Mouse (Mus musculus) left cerebral cortex, adult 2 months (tissue): ENCODE measurements around the gene Slc16a8. TPM values are rescaled to one million over a fixed set of nuclear protein-coding genes. Genes with fewer than 3 reads are reported as not detected.

ENCODE experiments used
- DNase-seq, 2 experiments: peaks; one replicate each; pipeline ENCODE4 v3.0.0; 2021 to 2022; ENCODE audit warnings: low spot score in 2 of 2, mixed read lengths in 1 of 2; ENCODE audit errors: extremely low spot score in 1 of 2
- H3K27ac ChIP-seq: fragments of 200-600 bp; 2 replicates; pipeline ENCODE4 v1.8.1; 2022
- H3K4me3 ChIP-seq: fragments of 200-600 bp; 2 replicates; pipeline ENCODE4 v1.8.1; 2022
- CTCF ChIP-seq: fragments of 200-600 bp; IDR thresholded peaks from 2 replicates; pipeline ENCODE4 v1.8.1; 2022; ENCODE audit warnings: antibody characterized with exemption, mild to moderate bottlenecking, moderate library complexity
- intact Hi-C: fragments of 180-260 bp; cut with DNase I; formaldehyde crosslinking; loops from one replicate; pipeline ENCODE4 v1.15.1; 2025
- long read RNA-seq, 2 experiments: library from polyadenylated mRNA; stranded (forward); transcript quantifications; one replicate each; pipeline ENCODE4 v2.0.0; 2021; ENCODE audit warnings: borderline mapping rate in 2 of 2
- total RNA-seq, 2 experiments: library from RNA; stranded (reverse); gene quantifications; 2 replicates each; pipeline ENCODE4 v1.2.3; 2021

The Slc16a8 gene
- total RNA-seq, result under 1 TPM in 1 of 2 experiments, not detected in 1; 0.25 TPM
- long read RNA-seq, experiment 1, result 0 reads
- long read RNA-seq, experiment 2, result 0 reads

DNA sequence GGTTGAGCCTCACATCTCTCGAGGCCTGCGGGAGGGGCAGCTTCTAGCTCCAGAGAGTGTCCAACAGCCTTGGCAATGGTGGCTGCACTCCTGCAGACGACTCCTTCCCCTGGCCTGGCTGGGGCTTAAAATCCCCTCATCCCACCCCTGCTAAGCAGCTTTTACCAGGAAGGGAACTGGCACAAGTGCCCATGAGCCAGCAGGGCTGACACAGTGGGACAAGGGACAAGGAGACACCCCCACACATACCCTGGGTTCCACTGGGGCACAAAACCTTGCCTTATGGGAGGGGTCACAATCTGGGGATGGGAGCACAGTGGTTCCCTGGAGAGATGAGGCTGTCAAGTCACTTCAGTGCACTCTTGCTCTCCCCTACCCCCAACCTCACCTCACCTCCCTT, at the start of gene Slc16a8:
Slc16a8 (minus strand) TSS at position 101 of the 400 bp plus-strand sequence.
- no peak for TF ChIP-seq CTCF
- intact Hi-C loops, result no loop called here
- no peak for DNase-seq
- H3K4me3 ChIP-seq, result no peak within 1 kb of the TSS
- no peak within 1 kb of the TSS for H3K27ac ChIP-seq

DNA sequence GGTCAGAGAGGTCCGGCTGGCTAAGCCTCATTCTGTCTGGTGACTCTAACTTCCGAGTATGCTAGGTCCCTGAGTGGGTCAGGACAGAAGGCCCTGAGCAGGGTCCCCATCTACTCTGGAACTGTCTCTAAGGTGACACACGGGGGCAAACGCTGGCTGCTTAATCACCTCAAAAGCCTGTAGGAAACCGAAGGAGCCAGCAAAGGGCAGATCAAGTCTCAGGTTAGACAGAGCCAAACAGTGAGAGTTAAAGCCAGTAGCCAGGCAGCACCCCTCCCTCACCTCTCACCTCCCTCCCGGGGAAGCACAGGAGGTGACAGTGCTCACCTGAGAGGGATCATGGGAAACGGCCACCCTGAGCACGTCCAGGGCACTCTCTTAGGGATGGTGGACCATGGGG, 49.2 kb upstream of the Slc16a8 start:
- no peak for DNase-seq
- intact Hi-C loops, result no loop called here
- Histone ChIP-seq H3K27ac (no peak overlapping the region), H3K4me3 (no peak overlapping the region)
- TF ChIP-seq CTCF, result peak; percentile 23

DNA sequence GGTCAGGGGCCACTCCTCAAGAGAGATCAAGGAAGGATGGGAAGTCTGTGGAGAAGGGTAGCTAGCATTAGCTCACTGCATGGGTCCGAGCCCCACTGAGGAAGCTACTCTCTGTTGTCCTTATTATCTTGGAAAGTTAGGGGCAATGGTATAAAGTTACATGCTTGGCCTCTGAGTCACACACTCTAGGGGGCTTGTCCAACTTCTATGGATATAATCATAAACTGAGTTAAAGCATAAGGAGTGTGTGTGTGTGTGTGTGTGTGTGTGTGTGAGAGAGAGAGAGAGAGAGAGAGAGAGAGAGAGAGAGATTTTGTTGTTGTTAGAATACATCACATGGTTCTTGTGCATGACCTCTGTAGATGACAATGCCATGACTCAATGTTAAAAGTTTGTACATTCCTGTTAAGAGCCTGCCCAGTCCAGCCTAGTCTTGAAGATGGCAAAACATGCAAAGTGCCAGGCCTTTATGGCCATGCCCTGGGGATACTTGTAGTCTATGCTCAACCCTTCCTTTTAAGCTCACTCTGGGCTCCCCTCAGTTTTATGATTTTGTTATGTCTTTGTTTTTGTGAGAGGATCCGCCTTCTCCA, 45.1 kb upstream of the Slc16a8 start:
- no peak for TF ChIP-seq CTCF
- intact Hi-C loops, result no loop called here
- Histone ChIP-seq H3K27ac (no peak overlapping the region), H3K4me3 (no peak overlapping the region)
- no peak for DNase-seq

DNA sequence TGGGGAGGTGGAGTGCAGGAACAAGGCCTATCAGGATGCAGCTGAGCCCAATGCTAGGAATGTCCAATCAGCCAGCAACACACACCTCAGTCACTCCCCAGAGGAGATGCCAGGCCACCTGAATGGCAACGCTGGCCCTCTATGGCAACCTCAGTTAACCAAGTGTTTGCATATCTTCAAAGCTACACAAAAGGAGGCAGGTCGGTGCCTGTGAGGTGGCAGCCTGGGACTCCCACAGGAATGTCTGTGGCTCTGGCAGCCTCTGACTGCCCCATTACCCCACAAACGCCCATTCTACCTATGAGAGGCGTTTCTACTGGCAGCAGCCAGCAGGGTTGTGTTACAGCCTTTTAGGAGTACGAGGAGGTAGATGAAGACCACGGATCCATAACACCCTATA, 44.0 kb upstream of the Slc16a8 start:
- H3K27ac ChIP-seq, result no peak overlapping the region
- DNase-seq, result no peak
- TF ChIP-seq CTCF, result no peak
- H3K4me3 ChIP-seq, result no peak overlapping the region
- intact Hi-C loops, result no loop called here

DNA sequence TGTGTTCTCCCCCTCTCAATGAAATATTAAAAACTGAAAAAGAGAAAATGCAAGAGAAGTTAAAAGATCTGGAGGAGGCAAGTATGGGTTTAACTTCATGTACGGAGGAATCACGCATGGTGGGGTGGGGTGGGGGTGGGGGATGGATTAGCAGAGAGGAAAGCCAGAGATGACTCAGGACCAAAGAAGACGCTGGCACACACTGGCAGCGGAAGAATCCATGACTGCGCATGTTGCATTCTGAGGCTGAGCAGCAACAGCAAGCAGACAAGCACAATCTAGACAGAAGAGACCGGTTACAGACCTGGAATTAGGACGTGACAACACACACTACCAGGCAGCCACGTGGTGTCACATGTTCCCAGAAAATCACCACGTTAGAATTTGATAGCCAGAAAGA, 38.2 kb upstream of the Slc16a8 start:
- TF ChIP-seq CTCF, result no peak
- DNase-seq, result no peak
- no peak overlapping the region for H3K27ac ChIP-seq
- no peak overlapping the region for H3K4me3 ChIP-seq
- intact Hi-C loops, result no loop called here

DNA sequence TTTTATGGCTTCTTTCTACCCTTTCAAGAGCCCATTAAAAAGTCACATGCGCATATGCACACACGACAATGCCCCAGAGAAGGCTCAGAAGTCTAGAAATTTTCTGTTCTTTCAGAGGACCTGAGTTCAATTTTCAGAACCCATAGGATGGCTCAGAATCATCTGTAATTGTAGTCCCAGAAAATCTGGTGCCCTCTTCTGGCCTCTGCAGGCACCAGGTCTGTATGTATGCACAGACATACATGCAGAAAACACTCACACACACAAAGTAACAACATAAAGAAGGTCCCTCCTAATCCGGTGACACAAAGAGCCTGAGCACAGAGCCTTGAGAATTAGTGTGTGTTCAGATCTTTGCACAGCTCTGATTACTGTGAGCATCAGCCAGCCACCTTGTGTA, 35.8 kb upstream of the Slc16a8 start:
- Histone ChIP-seq H3K27ac (no peak overlapping the region), H3K4me3 (no peak overlapping the region)
- DNase-seq, result no peak
- peak; percentile 2; the same call in 1 of the 2 replicates for TF ChIP-seq CTCF
- intact Hi-C loops, result no loop called here

DNA sequence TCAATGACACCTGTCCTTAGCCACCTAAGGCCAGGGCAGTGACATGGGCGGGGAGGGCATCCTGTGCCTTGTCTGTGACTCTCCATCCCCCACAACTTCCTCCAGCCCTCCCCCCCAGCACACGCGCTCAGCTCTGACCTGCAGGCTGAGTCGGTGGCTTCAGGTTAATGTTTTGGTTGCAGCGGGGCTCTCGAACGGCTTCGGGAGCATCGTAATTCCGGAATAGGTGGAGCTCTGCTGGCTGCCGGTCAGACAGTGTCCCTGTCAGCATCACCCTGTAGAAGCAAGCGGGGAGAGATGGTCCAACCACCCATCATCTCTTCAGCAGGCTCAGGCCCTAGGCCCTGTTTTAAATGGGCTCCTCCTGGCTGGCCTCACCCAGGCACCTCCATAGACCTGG, 34.9 kb upstream of the Slc16a8 start:
- Histone ChIP-seq H3K27ac (no peak overlapping the region), H3K4me3 (no peak overlapping the region)
- DNase-seq, result no peak
- intact Hi-C loops, result no loop called here
- TF ChIP-seq CTCF, result no peak

DNA sequence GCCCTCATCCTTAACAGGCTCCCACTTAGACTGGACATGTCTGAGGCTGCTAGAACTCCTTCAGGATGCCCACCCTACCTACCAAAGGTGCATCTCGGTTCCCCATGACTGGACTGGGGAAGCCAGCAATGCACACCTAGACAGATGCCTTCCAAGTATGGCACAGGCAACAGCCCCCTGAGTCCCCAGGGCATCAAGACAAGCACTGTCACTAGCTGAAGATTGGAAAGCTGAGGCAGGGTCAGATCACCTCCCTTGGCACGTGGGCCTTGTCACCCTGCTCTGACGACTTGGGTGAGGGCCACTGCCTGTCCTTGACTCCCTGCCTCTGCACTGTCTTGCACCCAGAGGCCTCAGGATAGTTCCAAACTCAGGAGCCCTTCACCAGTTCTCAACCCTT, 33.8 kb upstream of the Slc16a8 start:
- intact Hi-C loops, result no loop called here
- H3K4me3 ChIP-seq, result no peak overlapping the region
- no peak for DNase-seq
- no peak for TF ChIP-seq CTCF
- no peak overlapping the region for H3K27ac ChIP-seq

DNA sequence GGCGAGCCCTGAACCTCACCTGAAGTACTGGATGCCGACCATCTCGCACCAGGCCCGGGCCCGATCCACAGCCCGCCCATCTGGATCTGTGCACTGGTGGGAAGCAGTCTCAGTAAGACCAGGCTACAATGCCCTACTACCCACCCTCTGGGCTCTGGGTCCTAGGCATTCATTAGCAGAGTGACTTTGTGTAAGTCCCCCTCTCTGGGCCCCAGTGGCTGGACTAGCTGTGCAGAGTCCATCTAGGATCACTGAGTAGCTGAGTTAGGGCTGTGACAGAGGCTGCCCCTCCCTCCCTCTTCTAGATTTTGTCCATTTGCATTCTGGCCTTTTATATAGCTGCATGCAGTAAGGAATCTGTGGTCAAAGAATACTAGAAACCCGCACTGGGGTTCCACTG, 32.5 kb upstream of the Slc16a8 start:
- Histone ChIP-seq H3K4me3 (no peak overlapping the region), H3K27ac (no peak overlapping the region)
- intact Hi-C loops, result no loop called here
- TF ChIP-seq CTCF, result no peak
- DNase-seq, result no peak

DNA sequence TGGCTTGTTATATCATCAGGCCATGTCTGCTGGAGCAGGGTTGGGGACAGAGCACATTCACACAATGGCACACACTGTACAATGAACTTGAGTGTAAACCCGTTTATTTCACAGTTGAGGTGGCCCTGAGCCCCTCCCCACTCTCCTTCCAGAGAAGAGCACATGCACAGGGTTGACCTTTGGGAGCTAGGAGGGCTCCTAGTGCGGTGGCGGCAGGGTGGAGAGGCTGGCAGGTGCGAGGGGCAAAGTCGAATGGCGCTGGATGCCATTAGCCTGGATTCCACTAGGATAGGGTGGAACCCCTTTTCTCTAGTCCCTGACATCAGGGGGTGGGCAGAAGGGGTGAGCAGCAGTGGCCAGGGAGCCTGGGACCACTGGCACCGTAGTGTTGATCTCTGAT, 31.6 kb upstream of the Slc16a8 start:
- DNase-seq, result no peak
- H3K27ac ChIP-seq, result no peak overlapping the region
- no peak overlapping the region for H3K4me3 ChIP-seq
- intact Hi-C loops, result no loop called here
- no peak for TF ChIP-seq CTCF

DNA sequence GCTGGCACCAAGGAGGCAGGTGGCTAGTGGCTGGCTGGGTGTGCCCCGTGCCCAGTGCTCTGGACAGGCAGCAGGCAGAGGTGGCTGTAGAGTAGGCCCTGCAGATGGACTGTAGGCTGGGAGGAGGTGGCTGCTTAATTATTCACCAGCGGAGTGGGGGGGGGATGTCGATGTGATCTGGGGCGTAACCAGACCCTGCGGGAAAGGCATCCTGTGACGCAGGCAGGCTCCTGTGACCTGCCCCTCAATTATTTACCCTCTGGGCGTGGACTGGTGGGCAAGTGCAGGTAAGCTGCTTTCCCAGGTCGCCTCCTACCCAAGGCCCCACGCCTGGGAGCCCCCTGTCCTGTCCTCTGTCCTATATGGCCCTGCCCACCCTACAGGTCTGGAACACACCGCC, 30.8 kb upstream of the Slc16a8 start, which contains the start of gene Baiap2l2:
Baiap2l2 (minus strand) TSS at position 139 of the 400 bp plus-strand sequence.
- TF ChIP-seq CTCF, result no peak
- intact Hi-C loops, result no loop called here
- Histone ChIP-seq H3K27ac (no peak within 1 kb of the TSS), H3K4me3 (no peak within 1 kb of the TSS)
- no peak for DNase-seq

DNA sequence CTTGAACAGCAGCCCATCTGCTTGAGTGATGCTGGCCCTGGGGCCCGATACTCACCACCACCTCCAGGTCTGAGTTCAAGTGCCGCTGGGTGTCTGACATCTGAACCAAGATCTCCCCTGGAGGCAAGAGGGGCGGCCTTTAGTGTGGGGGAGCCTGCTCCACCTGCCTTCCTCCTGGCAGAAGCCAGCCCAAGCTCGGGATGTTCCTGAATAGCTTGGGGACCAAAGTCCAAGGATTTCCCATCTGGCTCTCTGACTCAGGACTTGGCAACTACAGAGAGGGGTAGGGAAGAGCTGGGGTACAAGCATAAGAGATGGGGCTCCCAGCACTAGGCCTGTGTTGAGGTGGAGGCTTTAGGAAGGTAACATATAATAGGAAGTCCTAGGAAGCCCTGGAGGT, 28.8 kb upstream of the Slc16a8 start:
- no peak for DNase-seq
- no peak overlapping the region for H3K27ac ChIP-seq
- intact Hi-C loops, result no loop called here
- H3K4me3 ChIP-seq, result no peak overlapping the region
- TF ChIP-seq CTCF, result no peak

DNA sequence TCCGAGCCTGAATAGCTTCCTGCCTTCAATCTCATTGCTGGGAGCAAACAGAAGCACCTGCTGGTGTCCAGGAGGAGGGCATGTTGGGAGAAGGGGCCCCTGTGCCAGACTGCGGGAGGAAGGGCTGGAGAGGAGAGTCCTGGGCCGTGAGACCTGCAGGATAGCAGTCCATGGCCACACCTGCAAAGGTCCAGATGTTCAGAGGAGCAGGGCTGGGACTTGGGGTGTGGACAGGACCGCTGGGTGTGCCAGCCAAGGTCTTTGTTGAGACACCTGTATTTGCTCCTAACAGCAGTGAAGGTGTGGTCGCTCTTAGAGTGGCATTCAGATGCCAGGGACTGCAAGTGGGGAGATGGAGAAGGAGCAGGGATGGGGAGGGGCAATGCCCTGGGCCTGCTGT, 27.9 kb upstream of the Slc16a8 start:
- no peak overlapping the region for H3K4me3 ChIP-seq
- no peak for TF ChIP-seq CTCF
- no peak for DNase-seq
- no peak overlapping the region for H3K27ac ChIP-seq
- intact Hi-C loops, result no loop called here
